Mouse (Mus musculus) forebrain, embryonic 16.5 days (tissue): ENCODE results near the gene Ghr. TPM values are rescaled to one million over a fixed set of nuclear protein-coding genes. Genes with fewer than 3 reads are reported as not detected.

Experiments used
- ATAC-seq: fragments of 200-750 bp; cut with Nextera tagmentation; 2 replicates; pipeline ENCODE4 v1.8.0; 2017; ENCODE audit warnings: mild to moderate bottlenecking, moderate library complexity
- H3K27ac ChIP-seq: fragments of 300-500 bp; sonication (generic); 2 replicates; pipeline ENCODE4 v1.5.1; 2014; ENCODE audit warnings: low read length, control low read depth
- H3K27me3 ChIP-seq: fragments of 300-500 bp; sonication (generic); replicated peaks from 2 replicates; pipeline ENCODE4 v1.6.1; 2014; ENCODE audit warnings: low read length; ENCODE audit not compliant: control insufficient read depth, insufficient read depth
- H3K36me3 ChIP-seq: fragments of 300-500 bp; sonication (generic); 2 replicates; pipeline ENCODE4 v1.6.1; 2014; ENCODE audit not compliant: control insufficient read depth, insufficient read depth
- H3K4me1 ChIP-seq: fragments of 300-500 bp; sonication (generic); replicated peaks from 2 replicates; pipeline ENCODE4 v1.6.1; 2014; ENCODE audit warnings: low read length; ENCODE audit not compliant: control insufficient read depth, insufficient read depth
- H3K4me2 ChIP-seq: fragments of 300-500 bp; sonication (generic); 2 replicates; pipeline ENCODE4 v1.6.1; 2014; ENCODE audit warnings: mild to moderate bottlenecking, low read length, control low read depth
- H3K4me3 ChIP-seq: fragments of 300-500 bp; sonication (generic); replicated peaks from 2 replicates; pipeline ENCODE4 v1.5.1; 2014; ENCODE audit warnings: mild to moderate bottlenecking, low read length, control low read depth
- H3K9ac ChIP-seq: fragments of 300-500 bp; sonication (generic); replicated peaks from 2 replicates; pipeline ENCODE4 v1.6.1; 2014; ENCODE audit warnings: low read depth, low read length, control low read depth
- H3K9me3 ChIP-seq: fragments of 300-500 bp; sonication (generic); 2 replicates; pipeline ENCODE4 v1.6.1; 2016; ENCODE audit warnings: low read length; ENCODE audit not compliant: control insufficient read depth
- WGBS: fragments of 180-500 bp; shearing (Covaris S2); extraction: QIAGEN DNeasy Blood & Tissue Kit; methylation state at CpG from one replicate; pipeline ENCODE4 v1.1.7; 2014; 5-methylcytosine and 5-hydroxymethylcytosine counted together
- polyA plus RNA-seq: library from polyadenylated mRNA; unstranded; fragments of >200 nt; fragmentation: Nextera tagmentation; extraction: Ambion mirVana; gene quantifications from 2 replicates; pipeline ENCODE4 v1.2.1, GENCODE M21; 2015

Ghr gene
- polyA plus RNA-seq, 1 experiment from 2014 or later = 5.9 TPM

- Histone ChIP-seq H3K27ac (no peak overlapping the region), H3K4me1 (peaks cover 12% of the 10 kb centered on the region), H3K9me3 (no peaks in the 10 kb centered on the region), H3K4me3 (no peak overlapping the region), H3K4me2 (no peak overlapping the region), H3K27me3 (peaks cover 8% of the 10 kb centered on the region), H3K9ac (no peak overlapping the region), H3K36me3 (no peaks in the 10 kb centered on the region)
- ATAC-seq = no peak
- WGBS = 56% methylated on average over 4 of the region's 4 CpGs
Observed at GRCm38 (mm10) chr15:3584361-3584760, 1.1 kb upstream of the Ghr start.

- ATAC-seq = peak; percentile 34
- H3K36me3 ChIP-seq = no peaks in the 10 kb centered on the region
- H3K4me1 ChIP-seq = peaks cover 12% of the 10 kb centered on the region
- peaks cover 8% of the 10 kb centered on the region for H3K27me3 ChIP-seq
- 8% methylated on average over 34 of the region's 34 CpGs for WGBS
- H3K9ac ChIP-seq = 0 out of 2 replicates have a peak overlapping the region, but pooled peaks have one; percentile 6
- H3K9me3 ChIP-seq = no peaks in the 10 kb centered on the region
- peak overlapping the region; percentile 71 for H3K4me2 ChIP-seq
- peak overlapping the region; percentile 68 for H3K4me3 ChIP-seq
- no peak overlapping the region for H3K27ac ChIP-seq
Observed at GRCm38 (mm10) chr15:3581861-3582806, 1.2 kb downstream of the Ghr start.

GRCm38 (mm10) chr15:3581337-3581736 is 2.0 kb downstream of the Ghr start:
- H3K36me3 ChIP-seq = no peaks in the 10 kb centered on the region
- no peak for ATAC-seq
- H3K4me3 ChIP-seq = peak overlapping the region; percentile 68
- H3K27ac ChIP-seq = no peak overlapping the region
- peaks cover 8% of the 10 kb centered on the region for H3K27me3 ChIP-seq
- 63% methylated on average over 3 of the region's 3 CpGs for WGBS
- no peaks in the 10 kb centered on the region for H3K9me3 ChIP-seq
- peaks cover 12% of the 10 kb centered on the region for H3K4me1 ChIP-seq
- no peak overlapping the region for H3K9ac ChIP-seq
- H3K4me2 ChIP-seq = no peak overlapping the region; the same call in 1 of the 2 replicates

GRCm38 (mm10) chr15:3580216-3580615 is 3.1 kb downstream of the Ghr start:
- Histone ChIP-seq H3K4me2 (no peak overlapping the region), H3K27me3 (peaks cover 8% of the 10 kb centered on the region), H3K4me3 (no peak overlapping the region), H3K36me3 (no peaks in the 10 kb centered on the region), H3K4me1 (peaks cover 12% of the 10 kb centered on the region), H3K27ac (no peak overlapping the region), H3K9me3 (no peaks in the 10 kb centered on the region), H3K9ac (no peak overlapping the region)
- ATAC-seq = peak; percentile 8
- WGBS = 84% methylated on average over 2 of the region's 2 CpGs

GRCm38 (mm10) chr15:3578286-3578980 is 4.9 kb downstream of the Ghr start:
- Histone ChIP-seq H3K4me3 (no peak overlapping the region), H3K4me2 (no peak overlapping the region), H3K36me3 (no peaks in the 10 kb centered on the region), H3K27me3 (peaks cover 6% of the 10 kb centered on the region; the same call in 1 of the 2 replicates), H3K27ac (no peak overlapping the region), H3K4me1 (peaks cover 12% of the 10 kb centered on the region), H3K9ac (no peak overlapping the region), H3K9me3 (no peaks in the 10 kb centered on the region)
- 56% methylated on average over 5 of the region's 5 CpGs for WGBS
- ATAC-seq = no peak

GRCm38 (mm10) chr15:3569178-3569903 is 14.0 kb downstream of the Ghr start:
- Histone ChIP-seq H3K36me3 (no peaks in the 10 kb centered on the region), H3K27me3 (no peaks in the 10 kb centered on the region), H3K27ac (no peak overlapping the region), H3K4me1 (no peaks in the 10 kb centered on the region), H3K4me2 (no peak overlapping the region), H3K9ac (no peak overlapping the region), H3K4me3 (no peak overlapping the region), H3K9me3 (no peaks in the 10 kb centered on the region)
- WGBS = 94% methylated on average over 2 of the region's 2 CpGs
- no peak for ATAC-seq

GRCm38 (mm10) chr15:3564570-3564969 is 18.7 kb downstream of the Ghr start:
- Histone ChIP-seq H3K9ac (no peak overlapping the region), H3K4me2 (no peak overlapping the region), H3K27ac (no peak overlapping the region), H3K27me3 (no peaks in the 10 kb centered on the region), H3K36me3 (no peaks in the 10 kb centered on the region), H3K4me3 (no peak overlapping the region), H3K4me1 (0 out of 2 replicates have a peak, but pooled peaks cover 3% of the 10 kb centered on the region), H3K9me3 (no peaks in the 10 kb centered on the region)
- ATAC-seq = peak; percentile 12; the same call in 1 of the 2 replicates
- WGBS = 74% methylated on average over 4 of the region's 4 CpGs

- WGBS = 30% methylated on average over 7 of the region's 7 CpGs
- H3K4me3 ChIP-seq = no peak overlapping the region
- H3K4me1 ChIP-seq = 0 out of 2 replicates have a peak, but pooled peaks cover 3% of the 10 kb centered on the region
- no peaks in the 10 kb centered on the region for H3K36me3 ChIP-seq
- H3K27ac ChIP-seq = no peak overlapping the region
- no peaks in the 10 kb centered on the region for H3K9me3 ChIP-seq
- no peak overlapping the region for H3K9ac ChIP-seq
- ATAC-seq = peak; percentile 92
- no peaks in the 10 kb centered on the region for H3K27me3 ChIP-seq
- H3K4me2 ChIP-seq = no peak overlapping the region
Observed at GRCm38 (mm10) chr15:3563929-3564516, 19.3 kb downstream of the Ghr start.
